Mouse (Mus musculus) testis, postnatal 14 days (tissue): ENCODE results near the gene Trim39.

Experiments used
- DNase-seq: peaks from one replicate; pipeline ENCODE4 v3.0.0; 2021; ENCODE audit warnings: low spot score

The Trim39 gene

DNA sequence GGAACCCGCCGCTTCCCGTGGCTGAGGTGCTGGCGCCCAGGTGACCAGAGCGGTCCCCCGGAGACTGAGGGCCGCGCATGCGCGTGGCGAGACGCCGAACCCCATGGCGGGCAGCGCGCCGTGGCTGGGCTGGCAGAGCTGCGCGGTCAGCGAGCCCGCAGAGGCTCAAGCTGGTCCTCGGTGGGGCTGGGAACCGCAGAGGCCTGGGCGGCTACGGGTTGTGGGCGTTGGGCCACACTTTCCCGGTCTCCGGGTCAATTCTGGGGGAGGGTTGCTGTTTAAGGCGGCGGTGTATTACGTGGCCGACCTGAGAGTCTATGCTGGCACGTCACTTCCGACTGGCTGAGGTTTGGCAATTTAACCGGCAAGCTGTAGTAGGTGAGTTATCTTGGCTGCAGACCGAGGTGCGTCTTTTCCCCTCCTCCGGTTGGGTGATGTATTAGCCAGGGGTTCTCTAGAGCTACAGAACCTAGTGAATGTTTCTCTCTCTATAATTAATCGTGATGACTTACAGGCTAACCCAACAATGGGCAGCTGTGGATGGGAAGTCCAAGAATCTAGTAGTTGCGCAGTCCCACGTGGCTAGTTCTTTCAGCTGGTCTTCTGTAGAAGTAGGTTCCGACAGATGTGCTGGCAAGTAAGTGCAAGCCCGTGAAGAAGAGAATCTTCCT lies at the start of gene Trim39:
Gene Trim39 (minus strand): TSS at position 662 of the 671 bp plus-strand sequence.
- no peak for DNase-seq

DNA sequence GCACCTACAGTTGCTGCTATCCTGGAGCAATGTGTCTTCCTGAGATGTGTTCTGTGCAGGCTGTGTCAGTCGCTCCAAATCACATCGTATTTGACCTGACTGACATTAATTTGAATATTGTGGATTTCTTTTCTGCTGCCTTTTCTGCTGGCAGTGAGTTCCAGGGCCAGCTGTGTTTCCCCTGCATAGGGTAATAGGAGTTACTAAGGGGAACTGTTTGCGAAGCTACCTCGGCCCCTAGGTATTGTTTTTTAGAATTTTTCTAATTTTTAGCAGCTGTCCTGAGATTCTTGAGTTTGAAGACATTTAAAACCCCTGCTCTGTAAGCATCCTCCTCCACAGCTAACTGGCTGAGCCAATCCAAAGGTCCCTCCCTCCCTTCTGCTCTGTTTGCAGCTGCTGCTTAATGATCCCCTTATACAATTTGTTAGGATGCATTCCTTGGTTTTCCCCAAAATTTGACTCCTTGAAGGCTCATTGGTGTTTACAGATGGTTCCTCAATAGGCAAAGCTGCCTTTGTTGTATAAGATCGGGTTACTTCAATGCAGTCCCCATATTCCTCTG lies 43.7 kb upstream of the Trim39 start:
- DNase-seq: no peak

- peak; percentile 30 for DNase-seq
Measured at GRCm38 (mm10) chr17:36315041-36315688, 43.1 kb upstream of the Trim39 start.

- DNase-seq: no peak
Measured at GRCm38 (mm10) chr17:36314511-36314910, 42.5 kb upstream of the Trim39 start.

DNA sequence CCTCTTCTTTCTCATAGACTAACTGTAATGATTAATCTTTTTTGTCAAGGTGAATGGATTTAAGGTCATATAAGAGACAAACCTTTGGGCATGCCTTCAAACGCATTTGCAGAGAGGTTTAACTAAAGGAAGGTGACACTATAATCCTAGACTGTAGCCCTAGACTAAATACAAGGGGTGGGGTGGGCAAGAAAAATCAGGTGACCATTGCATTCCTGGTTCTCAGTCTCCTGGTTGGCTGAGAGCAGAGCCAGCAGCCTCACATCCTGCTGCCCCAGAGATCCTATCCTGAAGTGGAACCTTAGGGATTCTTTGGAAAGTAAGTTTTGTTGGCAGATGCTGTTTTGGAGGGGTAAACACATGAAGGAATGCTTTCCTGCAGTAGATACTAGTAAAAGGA lies 37.2 kb upstream of the Trim39 start:
- no peak for DNase-seq

DNA sequence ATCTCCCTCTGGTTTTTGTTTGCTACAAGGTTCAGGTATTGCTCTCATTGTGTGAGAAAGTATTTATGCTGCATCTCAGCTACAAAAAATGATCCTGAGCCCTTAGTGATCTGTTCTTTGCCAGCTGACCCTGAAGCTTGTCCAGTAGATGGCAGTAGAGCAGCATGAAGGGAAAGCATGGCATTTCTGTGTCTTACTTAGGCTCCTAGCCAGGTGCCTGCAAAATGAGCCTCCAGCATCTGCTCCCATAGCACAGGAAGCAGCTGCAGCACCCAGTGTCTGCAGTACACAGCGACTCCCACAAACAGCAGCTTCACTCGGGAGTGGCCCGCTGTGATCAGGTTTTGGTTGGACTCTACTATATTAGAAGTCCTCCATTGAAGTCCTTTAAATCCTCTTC lies 36.8 kb upstream of the Trim39 start:
- peak; percentile 54 for DNase-seq

DNA sequence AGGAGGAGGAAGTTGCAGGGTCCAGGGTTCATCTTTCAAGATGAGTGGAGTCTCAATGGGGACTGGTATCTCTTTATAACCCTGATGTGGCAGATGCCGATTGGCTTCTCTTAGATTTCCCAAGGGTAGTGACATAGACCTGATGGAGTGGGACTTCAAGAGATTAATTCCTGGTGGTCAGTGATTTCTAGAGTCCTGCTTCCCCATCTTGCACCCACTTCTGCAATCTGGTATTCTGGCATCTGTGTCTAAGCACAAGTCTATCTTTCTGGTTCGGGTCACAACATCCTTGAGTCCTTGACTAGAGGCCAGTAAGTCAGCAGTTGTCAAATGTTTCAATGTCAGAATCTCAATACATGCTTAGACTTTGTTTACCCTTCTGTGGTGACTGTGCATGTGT lies 14.3 kb upstream of the Trim39 start, which contains the start of gene H2-M10.2:
Gene H2-M10.2 (minus strand): TSS at position 101 of the 400 bp plus-strand sequence.
- no peak for DNase-seq

GRCm38 (mm10) chr17:36281521-36282245 lies 9.6 kb upstream of the Trim39 start:
- DNase-seq: no peak

GRCm38 (mm10) chr17:36274776-36275175 lies 2.7 kb upstream of the Trim39 start:
- no peak for DNase-seq

DNA sequence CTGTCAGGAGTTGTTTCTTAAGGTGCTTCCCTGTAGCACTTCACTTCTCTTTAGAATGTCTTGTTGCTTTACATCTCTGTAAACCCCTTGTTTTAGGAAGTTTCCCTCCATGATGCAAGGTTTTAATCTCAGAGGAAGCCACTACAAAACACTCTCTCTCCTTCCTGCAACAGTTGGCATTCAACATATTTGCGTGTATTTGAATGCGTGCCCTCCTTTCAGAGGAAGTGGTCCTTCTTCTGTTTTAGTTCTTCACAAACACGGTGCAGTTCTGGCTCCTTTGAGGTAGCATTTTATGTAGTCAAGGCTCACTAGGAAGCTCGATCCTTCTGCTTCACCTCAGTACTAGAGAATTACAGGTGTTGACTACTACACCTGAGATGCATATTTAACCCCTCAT lies 1.7 kb upstream of the Trim39 start:
- DNase-seq: no peak

DNA sequence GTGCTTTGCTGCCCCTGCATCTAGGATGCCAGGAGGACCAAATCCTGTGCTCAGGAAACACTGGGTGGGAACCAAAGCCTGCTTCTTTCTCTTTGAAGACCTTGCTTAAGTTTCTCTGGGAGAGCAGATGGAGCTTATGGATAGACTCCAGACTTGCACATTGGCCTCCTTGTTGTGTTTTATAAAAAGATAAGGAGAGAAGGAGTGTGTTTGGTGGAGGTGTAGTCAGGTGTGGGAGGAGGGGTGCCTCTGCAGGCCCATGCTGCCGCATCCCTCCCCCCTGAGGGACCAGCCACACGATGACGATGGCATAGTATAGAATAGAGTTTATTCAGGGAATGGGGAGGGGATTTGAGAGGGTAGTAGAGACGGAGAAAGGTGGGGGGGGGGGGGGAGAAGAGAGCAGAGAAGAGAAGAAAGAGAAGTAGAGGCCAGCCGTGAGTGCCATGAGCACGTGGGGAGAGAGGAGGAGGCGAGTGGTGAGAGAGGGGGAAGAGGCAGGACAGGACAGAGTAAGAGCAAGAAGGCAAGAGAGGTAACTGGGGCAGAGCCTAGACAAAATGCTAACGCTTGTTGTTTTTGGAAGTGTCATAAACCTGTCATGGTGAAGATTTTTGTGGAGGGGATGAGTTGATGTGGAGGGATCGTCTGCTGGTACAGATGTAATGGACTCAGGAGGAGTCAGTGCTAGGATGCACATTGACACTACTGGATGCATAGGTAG lies 758 bp upstream of the Trim39 start:
- no peak for DNase-seq

DNA sequence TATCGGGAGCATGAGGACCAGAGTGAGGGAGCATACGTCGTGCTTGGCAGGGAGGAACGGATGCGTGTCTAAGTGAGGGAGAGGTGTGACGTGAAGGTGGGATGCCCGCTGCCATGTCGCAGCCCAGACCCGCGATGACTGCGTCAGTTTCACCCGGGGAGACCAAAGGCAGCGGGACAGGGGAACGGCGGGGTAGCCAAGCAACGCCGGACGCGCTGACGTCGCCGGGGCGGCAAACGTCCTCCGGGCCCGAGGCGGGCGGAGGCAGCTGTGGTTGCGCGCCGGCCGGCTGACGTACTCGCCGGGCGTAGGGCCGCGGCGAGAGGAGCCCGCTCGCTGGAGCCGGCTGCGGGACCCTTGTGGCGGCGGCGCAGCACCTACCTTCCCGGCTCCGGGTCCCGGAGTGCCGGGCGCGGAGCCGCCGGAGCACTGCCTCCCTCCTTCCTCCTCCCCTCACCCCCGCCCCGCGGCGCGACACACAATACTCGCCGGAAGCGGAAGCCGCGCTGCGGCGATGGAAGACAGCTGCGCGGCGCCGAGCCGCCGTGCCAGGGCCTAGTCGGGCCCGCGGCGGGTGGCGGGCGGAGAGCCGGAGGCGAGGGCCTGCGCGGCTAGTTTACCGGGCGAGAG lies 976 bp downstream of the Trim39 start:
- peak; percentile 88 for DNase-seq

GRCm38 (mm10) chr17:36265834-36266233 lies 6.2 kb downstream of the Trim39 start:
- DNase-seq: no peak

DNA sequence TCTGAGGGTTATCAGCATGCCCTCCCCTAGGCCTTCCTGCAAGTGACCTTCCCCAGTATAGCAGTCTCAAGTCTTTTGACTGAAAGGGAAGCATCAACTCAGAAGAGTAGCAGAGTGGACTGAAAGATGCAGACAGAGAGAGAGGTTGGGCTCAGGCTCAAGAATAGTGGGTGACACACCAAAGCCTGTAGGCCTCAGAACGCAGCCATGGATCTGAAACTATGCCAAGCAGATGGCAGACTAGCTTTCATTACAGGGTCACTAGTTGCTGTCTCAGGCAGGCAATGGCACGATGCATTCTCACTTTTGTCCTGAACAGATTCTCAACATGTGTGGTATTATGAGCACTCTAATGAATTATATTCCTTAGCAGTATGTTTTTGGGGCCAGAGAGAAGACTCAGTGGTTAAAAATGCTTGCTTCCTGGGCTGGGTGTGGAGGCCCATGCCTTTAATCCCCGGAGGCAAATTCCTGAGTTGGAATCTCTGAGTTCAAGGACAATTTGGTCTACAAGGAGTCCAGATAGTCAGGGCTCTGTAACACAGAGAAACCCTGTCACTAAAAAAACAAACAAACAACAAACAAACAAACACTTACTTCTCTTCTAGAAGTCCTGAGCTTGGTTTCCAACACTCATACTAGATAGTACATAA lies 7.6 kb downstream of the Trim39 start:
- DNase-seq: no peak

DNA sequence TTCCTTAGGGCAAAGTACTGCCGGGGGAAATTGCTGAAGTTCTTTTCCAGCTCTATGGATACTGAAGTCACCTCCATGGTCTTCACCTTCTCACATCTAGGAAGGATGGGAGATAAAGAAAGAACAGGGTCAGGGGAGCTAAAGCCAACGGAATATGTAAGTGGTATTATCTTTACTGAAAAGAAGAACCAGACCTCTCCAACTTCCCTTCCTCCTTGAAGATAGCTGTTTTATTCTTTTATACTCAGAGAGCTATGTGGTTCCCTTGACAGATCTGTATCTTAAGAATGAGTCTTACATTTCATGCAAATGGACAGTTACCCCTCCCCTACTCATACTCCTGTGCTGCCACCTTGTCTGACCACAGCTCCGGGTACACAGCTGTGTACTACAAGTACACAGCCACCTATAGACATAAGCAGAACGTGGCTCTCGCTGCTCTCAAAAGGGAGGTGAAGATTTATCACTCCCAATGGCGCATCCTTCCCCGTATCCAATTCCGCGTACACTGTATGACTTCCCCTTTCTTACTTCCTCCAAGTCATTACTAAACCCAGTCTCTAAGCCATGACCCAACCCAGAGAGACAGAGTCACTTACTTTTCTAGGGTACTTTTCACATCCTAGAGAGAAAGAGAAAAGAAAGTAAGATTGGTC lies 10.4 kb downstream of the Trim39 start:
- DNase-seq: no peak

DNA sequence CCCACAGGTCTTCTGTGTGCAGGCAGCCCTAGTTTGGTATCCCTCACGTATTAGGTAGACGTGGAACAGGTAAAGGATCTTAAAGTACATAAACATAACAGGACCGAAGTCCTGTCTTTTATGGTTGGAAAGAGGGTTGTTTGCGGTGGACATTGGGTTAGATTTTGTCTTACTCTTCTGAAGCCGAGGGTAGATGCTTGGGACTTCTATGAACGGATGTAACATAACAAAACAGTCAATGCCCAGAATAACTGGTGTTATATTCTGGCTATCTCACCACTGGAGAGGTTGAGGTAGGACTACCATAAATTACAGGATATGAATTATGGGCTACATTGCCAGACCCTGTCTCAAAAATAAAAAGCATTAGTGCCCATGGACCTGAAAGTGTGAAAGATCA lies 14.1 kb downstream of the Trim39 start, which contains the start of gene Rpp21:
Gene Rpp21 (minus strand): TSS at position 101 of the 400 bp plus-strand sequence.
- no peak for DNase-seq

GRCm38 (mm10) chr17:36257241-36257947 lies 14.7 kb downstream of the Trim39 start:
- DNase-seq: peak; percentile 74

DNA sequence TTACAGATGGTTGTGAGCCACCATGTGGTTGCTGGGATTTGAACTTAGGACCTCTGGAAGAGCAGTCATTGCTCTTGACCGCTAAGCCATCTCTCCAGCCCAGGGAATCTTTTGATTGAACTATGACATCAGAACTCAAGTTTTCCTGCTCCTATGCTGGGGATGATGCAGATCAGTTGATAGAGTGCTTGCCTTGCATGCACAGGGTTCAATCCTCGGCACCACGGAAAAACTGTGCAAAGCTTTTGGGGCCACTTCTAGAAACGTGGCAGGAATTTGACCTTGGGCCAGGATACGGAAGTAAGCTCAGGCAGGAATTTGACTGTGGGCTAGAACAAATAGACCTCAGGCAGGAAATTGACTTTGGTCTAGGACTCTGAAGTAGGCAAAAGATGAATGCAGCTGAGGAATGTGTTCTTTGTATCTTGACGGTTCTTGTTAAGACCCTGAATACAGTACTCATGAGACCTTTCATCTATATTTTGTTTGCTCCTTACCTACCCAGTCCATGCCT lies 18.9 kb downstream of the Trim39 start:
- DNase-seq: no peak

- DNase-seq: no peak
Measured at GRCm38 (mm10) chr17:36252250-36252876, 19.7 kb downstream of the Trim39 start.
